Mouse (Mus musculus): ENCODE measurements around the gene Ankle1. TPM values are rescaled to one million over a fixed set of nuclear protein-coding genes. Genes with fewer than 3 reads are reported as not detected.
A peak's percentile ranks its signal among the peaks of the same experiment; 100 is the strongest.

Ankle1 gene
- total and polyA plus RNA-seq, 3 experiments: 0.31 TPM; not detected in 2

- TF ChIP-seq POLR2A (IDR thresholded peaks at IDR 0.05; ENCODE audit: insufficient read depth, low read depth, low read length): no peak
- TF ChIP-seq EP300 (IDR thresholded peaks at IDR 0.05; ENCODE audit: insufficient read depth, low read depth, low read length): no peak
- TF ChIP-seq CTCF (IDR thresholded peaks at IDR 0.05): no peak
- Histone ChIP-seq H3K27me3 (ENCODE audit: control insufficient read depth, insufficient read depth, low read length) (no peaks in the 10 kb centered on the region), H3K27ac (peak overlapping the region; percentile 94), H3K79me2 (replicated peaks; ENCODE audit: control insufficient read depth, insufficient read depth, low read length) (peaks cover 4% of the 10 kb centered on the region; the same call in 1 of the 2 replicates), H3K4me1 (ENCODE audit: control insufficient read depth, insufficient read depth, low read length) (peaks cover 4% of the 10 kb centered on the region), H3K9ac (ENCODE audit: low read depth, low read length) (peak overlapping the region; percentile 94), H3K36me3 (ENCODE audit: control insufficient read depth, insufficient read depth, low read length) (no peaks in the 10 kb centered on the region), H3K4me3 (peak overlapping the region; percentile 73)
- DNase-seq: peak; percentile 51 to 69
- 2% methylated on average over 72 of the region's 72 CpGs for WGBS
- intact Hi-C loops (cut with DNase I): loop anchor here (5.0 kb wide), 1 partner anchor 82 kb away; the partner anchor contains the start of genes Abhd8 and Mrpl34
These were observed 25.3 kb upstream of the Ankle1 start for GRCm38 (mm10) chr8:71380178-71381171.

- peak; percentile 86 to 87 for DNase-seq
- peak within 1 kb of the TSS; percentile 94 for H3K27ac ChIP-seq
- no peaks in the 10 kb centered on the region for H3K27me3 ChIP-seq (ENCODE audit: control insufficient read depth, insufficient read depth, low read length)
- WGBS: 5% methylated on average over 86 of the region's 89 CpGs
- H3K9ac ChIP-seq (ENCODE audit: low read depth, low read length): peak within 1 kb of the TSS; percentile 94
- H3K4me1 ChIP-seq (ENCODE audit: control insufficient read depth, insufficient read depth, low read length): peaks cover 4% of the 10 kb centered on the region
- TF ChIP-seq CTCF (IDR thresholded peaks at IDR 0.05) (no peak), EP300 (IDR thresholded peaks at IDR 0.05; ENCODE audit: insufficient read depth, low read depth, low read length) (no peak), POLR2A (IDR thresholded peaks at IDR 0.05; ENCODE audit: insufficient read depth, low read depth, low read length) (no peak)
- peak within 1 kb of the TSS; percentile 89 for H3K4me3 ChIP-seq
- H3K36me3 ChIP-seq (ENCODE audit: control insufficient read depth, insufficient read depth, low read length): no peaks in the 10 kb centered on the region
- H3K79me2 ChIP-seq (replicated peaks; ENCODE audit: control insufficient read depth, insufficient read depth, low read length): peaks cover 4% of the 10 kb centered on the region; the same call in 1 of the 2 replicates
- intact Hi-C loops (cut with DNase I): loop anchor here (5.0 kb wide), 1 partner anchor 81 kb away; the partner anchor contains the start of genes Abhd8 and Mrpl34
These were observed 24.3 kb upstream of the Ankle1 start, which contains the start of gene Nr2f6 for GRCm38 (mm10) chr8:71381421-71381970. TSS of gene Nr2f6 (minus strand) at chr8:71381960.

- peaks cover 4% of the 10 kb centered on the region for H3K4me1 ChIP-seq (ENCODE audit: control insufficient read depth, insufficient read depth, low read length)
- intact Hi-C loops (cut with DNase I): loop anchor here (5.0 kb wide), 1 partner anchor 80 kb away; the partner anchor contains the start of genes Abhd8 and Mrpl34
- H3K79me2 ChIP-seq (replicated peaks; ENCODE audit: control insufficient read depth, insufficient read depth, low read length): peaks cover 4% of the 10 kb centered on the region; the same call in 1 of the 2 replicates
- H3K9ac ChIP-seq (ENCODE audit: low read depth, low read length): peak overlapping the region; percentile 87
- peak; percentile 92 to 94 for DNase-seq
- H3K36me3 ChIP-seq (ENCODE audit: control insufficient read depth, insufficient read depth, low read length): no peaks in the 10 kb centered on the region
- 4% methylated on average over 76 of the region's 80 CpGs for WGBS
- H3K27me3 ChIP-seq (ENCODE audit: control insufficient read depth, insufficient read depth, low read length): no peaks in the 10 kb centered on the region
- H3K4me3 ChIP-seq: peak overlapping the region; percentile 89
- H3K27ac ChIP-seq: peak overlapping the region; percentile 90
- TF ChIP-seq CTCF (IDR thresholded peaks at IDR 0.05): no peak
- TF ChIP-seq POLR2A (IDR thresholded peaks at IDR 0.05; ENCODE audit: insufficient read depth, low read depth, low read length): no peak; the same call in none of the 2 replicates
- no peak for TF ChIP-seq EP300 (IDR thresholded peaks at IDR 0.05; ENCODE audit: insufficient read depth, low read depth, low read length)
These were observed 23.5 kb upstream of the Ankle1 start for GRCm38 (mm10) chr8:71381971-71382961.

GRCm38 (mm10) chr8:71383396-71383795 lies 22.4 kb upstream of the Ankle1 start:
- Histone ChIP-seq H3K4me1 (ENCODE audit: control insufficient read depth, insufficient read depth, low read length) (peaks cover 4% of the 10 kb centered on the region), H3K36me3 (ENCODE audit: control insufficient read depth, insufficient read depth, low read length) (no peaks in the 10 kb centered on the region), H3K27ac (no peak overlapping the region; the same call in 1 of the 2 replicates), H3K9ac (ENCODE audit: low read depth, low read length) (no peak overlapping the region), H3K79me2 (replicated peaks; ENCODE audit: control insufficient read depth, insufficient read depth, low read length) (peaks cover 4% of the 10 kb centered on the region; the same call in 1 of the 2 replicates), H3K27me3 (ENCODE audit: control insufficient read depth, insufficient read depth, low read length) (no peaks in the 10 kb centered on the region), H3K4me3 (no peak overlapping the region)
- TF ChIP-seq EP300 (IDR thresholded peaks at IDR 0.05; ENCODE audit: insufficient read depth, low read depth, low read length) (no peak), CTCF (IDR thresholded peaks at IDR 0.05) (no peak)
- no peak for DNase-seq
- intact Hi-C loops (cut with DNase I): loop anchor here (1.0 to 5.0 kb wide), 2 partner anchors 11 to 79 kb away; partner anchors contain the start of genes Abhd8 and Mrpl34
- 52% methylated on average over 12 of the region's 12 CpGs for WGBS

- TF ChIP-seq CTCF (IDR thresholded peaks at IDR 0.05): no peak
- peak; percentile 32; the same call in 1 of the 2 replicates for TF ChIP-seq POLR2A (IDR thresholded peaks at IDR 0.05; ENCODE audit: insufficient read depth, low read depth, low read length)
- no peaks in the 10 kb centered on the region for H3K36me3 ChIP-seq (ENCODE audit: control insufficient read depth, insufficient read depth, low read length)
- no peak for DNase-seq
- peaks cover 7% of the 10 kb centered on the region for H3K4me1 ChIP-seq (ENCODE audit: control insufficient read depth, insufficient read depth, low read length)
- H3K27me3 ChIP-seq (ENCODE audit: control insufficient read depth, insufficient read depth, low read length): no peaks in the 10 kb centered on the region
- no peak overlapping the region for H3K4me3 ChIP-seq
- H3K27ac ChIP-seq: no peak overlapping the region
- H3K9ac ChIP-seq (ENCODE audit: low read depth, low read length): no peak overlapping the region
- intact Hi-C loops (cut with DNase I): loop anchor here (1.0 to 5.0 kb wide), 2 partner anchors 10 to 78 kb away; partner anchors contain the start of genes Abhd8 and Mrpl34
- peaks cover 4% of the 10 kb centered on the region; the same call in 1 of the 2 replicates for H3K79me2 ChIP-seq (replicated peaks; ENCODE audit: control insufficient read depth, insufficient read depth, low read length)
- 55% methylated on average over 3 of the region's 3 CpGs for WGBS
These were observed 21.9 kb upstream of the Ankle1 start for GRCm38 (mm10) chr8:71383860-71384259.
